Mouse (Mus musculus): ENCODE results near the gene Tnfsf14. TPM values are rescaled to one million over a fixed set of nuclear protein-coding genes. Genes with fewer than 3 reads are reported as not detected.

Gene Tnfsf14
- total RNA-seq, 2 experiments from 2014 or later, result not detected

- no peak for DNase-seq
These were observed 8.1 kb upstream of the Tnfsf14 start for GRCm38 (mm10) chr17:57201841-57202724.

DNA sequence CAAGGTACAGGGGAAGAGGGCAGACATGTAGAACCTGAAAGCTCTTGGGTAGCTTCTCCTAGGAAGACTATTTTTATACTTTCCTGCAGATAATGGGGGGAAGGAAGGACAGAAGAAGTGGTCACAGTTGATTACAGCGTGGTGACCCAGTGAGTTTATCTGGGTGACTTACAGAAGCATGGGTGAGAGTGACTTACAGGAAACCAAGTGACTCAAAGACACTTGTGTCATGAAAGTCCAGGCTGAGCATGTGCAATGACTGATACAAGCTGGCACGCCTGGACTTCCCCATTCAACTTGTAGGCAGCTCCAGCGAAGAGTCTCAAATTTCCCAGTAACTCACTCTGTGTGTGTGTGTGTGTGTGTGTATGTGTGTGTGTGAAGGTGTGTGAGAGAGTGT lies 4.3 kb upstream of the Tnfsf14 start:
- no peak for DNase-seq

DNA sequence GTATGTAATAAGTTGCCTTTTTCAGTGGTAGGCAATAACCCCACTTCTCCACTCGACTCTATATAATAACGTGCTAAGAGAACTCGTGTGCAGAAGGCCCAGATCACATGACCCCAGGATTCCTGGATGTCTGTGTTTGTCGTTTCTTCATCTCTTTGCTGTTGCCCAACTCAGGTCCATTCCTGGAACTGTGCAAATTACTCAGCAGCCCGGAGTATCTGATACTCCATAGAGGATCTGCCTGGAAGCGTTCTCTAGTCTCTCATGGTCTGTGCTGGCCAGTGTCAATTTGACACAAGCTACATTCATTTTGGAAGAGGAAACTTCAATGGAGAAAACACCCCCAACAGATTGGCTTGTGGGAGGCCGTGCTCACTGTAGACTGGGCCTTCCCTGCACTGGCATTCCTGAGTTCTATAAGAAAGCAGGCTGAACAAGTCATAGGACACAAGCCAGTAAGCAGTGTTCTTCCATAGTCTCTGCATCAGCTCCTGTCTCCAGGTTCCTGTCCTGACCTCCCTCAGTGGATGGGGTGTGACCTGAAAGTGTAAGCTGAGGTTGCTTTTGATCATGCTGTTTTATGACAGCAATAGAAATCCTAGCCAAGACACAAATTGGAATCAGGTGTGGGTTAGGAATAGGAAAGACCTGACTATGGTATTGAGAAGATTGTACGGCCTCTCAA lies 1.5 kb upstream of the Tnfsf14 start:
- no peak for DNase-seq

GRCm38 (mm10) chr17:57194771-57195170 lies 794 bp upstream of the Tnfsf14 start:
- no peak for DNase-seq

DNA sequence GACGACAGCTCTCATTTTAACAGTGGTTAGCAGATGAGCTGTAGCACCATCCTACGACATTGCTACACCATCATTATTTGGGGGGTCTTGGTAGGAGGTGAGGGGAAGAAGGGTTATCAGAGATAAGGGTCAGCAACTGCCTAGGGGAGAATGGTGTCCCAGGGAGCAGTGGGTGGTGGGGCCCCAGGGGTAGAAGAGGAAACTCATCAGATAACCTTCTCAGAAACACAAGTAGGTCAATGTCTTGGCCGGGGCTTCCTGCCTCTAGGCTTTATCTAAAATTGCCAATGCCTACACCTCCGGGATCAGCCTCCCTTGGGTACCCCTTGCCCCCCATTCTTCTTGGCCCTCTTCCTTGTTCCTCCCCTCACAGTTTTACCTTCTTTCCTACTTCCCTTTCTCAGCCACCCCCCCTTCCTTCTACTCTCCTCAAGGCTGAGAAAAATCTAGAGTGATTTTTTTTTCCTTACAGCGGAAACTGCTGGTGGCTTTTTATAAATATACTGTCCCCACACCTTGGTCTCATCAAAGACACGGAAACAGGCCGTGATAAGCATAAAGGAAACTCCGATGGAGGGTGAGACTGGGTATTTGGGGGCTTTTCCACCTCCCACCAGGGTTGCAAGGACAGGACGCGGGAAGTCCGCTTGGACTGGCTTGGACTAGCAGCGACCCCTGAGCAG lies 5.3 kb downstream of the Tnfsf14 start:
- DNase-seq, result no peak

DNA sequence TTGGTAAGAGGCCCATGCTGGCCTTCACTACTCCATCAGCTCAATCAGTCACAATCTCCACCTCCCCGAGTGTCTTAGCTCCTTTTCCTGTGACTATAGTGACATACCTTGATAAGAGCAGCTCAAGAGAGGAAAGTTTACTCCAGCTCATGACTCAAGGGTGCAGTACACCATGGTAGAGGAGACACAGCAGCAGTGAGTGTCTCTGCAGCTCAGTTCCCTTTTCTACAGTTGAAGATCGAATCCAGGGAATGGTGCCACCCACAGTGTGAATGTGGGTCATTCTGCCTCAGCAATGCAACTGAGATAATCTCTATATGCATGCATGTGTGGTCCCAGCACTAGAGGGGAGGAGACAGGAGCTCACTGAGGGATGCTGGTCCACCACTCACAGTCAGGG lies 8.3 kb downstream of the Tnfsf14 start:
- no peak for DNase-seq

- DNase-seq, result no peak
These were observed 11.1 kb downstream of the Tnfsf14 start for GRCm38 (mm10) chr17:57182871-57183270.

DNA sequence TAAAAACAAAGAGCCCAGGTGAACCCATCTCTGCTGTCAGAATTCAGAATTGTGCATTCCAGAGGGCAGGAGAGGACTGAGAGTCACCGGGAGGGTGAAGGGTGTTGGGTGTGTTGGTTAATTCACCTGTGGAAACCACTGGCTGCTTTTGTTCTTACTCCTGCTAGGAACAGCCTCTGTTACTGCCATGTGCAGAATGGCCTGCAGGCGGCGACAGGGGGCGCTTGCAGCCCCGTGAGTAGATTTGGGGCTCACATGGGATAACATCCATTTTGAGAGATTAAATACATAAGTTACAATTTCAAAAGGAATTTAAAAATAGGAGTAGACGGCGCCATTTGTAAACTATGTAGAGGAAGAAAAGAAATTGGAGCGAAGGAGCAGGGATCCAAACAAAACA lies 13.6 kb downstream of the Tnfsf14 start:
- no peak for DNase-seq

- no peak for DNase-seq
These were observed 20.6 kb downstream of the Tnfsf14 start for GRCm38 (mm10) chr17:57173351-57173750.

DNA sequence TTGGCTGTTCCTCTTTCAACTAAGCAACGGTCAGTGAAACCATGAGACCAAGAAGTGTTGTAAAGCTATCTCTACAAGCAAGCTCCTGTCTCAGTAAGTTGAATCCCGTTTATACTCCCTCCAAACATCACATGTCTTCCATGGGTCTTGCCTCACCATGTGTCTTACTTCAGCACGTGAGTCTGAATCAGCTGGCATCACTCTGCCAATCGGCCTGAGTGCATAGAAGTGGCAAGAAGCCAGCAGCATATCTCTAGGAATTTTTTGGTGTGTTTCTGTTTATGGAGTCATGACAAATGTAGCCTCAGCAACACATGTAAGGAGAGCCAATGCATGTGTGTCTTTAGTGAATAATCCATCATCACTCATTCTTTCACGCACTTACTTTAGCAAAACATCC lies 21.6 kb downstream of the Tnfsf14 start:
- DNase-seq, result no peak

GRCm38 (mm10) chr17:57170616-57171260 lies 23.2 kb downstream of the Tnfsf14 start:
- DNase-seq, result no peak

- DNase-seq, result peak; percentile 82 to 87
These were observed 26.9 kb downstream of the Tnfsf14 start for GRCm38 (mm10) chr17:57166800-57167791.

DNA sequence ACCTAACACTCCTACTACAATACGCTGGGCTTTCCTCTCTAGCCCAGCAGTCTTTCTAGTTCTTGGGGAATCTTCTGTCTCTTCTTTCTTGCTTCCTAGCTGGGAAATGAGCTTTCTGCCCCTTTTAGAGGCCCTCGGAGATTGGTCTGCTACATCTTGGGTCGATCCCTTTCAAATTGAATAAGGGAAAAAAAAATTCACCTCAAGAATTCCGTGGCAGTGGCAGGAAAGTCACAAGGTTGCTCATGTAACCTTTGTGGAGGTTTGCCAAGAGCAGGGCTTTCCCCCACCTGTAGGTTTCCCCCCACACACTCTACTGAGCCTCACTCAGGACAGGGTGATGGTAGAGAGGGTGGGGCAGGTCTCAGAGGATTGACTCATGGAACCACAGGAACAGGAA lies 40.2 kb downstream of the Tnfsf14 start:
- no peak for DNase-seq

- no peak for DNase-seq
These were observed 41.0 kb downstream of the Tnfsf14 start for GRCm38 (mm10) chr17:57153006-57153405.

- no peak for DNase-seq
These were observed 44.8 kb downstream of the Tnfsf14 start, which contains the start of gene Cd70 for GRCm38 (mm10) chr17:57148994-57149803. Gene Cd70 (minus strand): TSS chr17:57149777.

- no peak for DNase-seq
These were observed 45.6 kb downstream of the Tnfsf14 start for GRCm38 (mm10) chr17:57148343-57148742.

DNA sequence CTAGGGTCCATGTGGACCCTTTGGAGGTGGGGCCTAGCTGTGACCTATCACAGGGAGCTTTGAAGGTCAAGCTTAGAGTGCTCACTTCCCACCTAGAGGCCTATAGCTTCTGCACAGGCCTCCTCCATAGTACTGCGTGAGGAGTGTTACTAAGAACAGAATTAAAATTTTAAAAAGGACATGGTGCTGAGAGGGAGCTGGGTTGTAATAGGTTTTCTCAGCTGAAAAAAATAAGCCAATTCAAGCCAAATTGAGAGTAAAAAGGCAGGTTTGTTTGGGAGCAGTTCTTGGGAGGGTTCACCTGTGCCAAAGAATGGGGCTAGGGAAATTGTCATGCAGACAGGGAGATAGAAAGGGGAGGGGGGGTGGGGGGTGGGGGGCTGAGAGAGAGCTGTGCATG lies 48.9 kb downstream of the Tnfsf14 start:
- DNase-seq, result no peak

GRCm38 (mm10) chr17:57143704-57144103 lies 50.3 kb downstream of the Tnfsf14 start:
- DNase-seq, result no peak

- DNase-seq, result no peak
These were observed 54.3 kb downstream of the Tnfsf14 start for GRCm38 (mm10) chr17:57139708-57140107.
